Mouse (Mus musculus): ENCODE data around the gene BC005537. TPM values are rescaled to one million over a fixed set of nuclear protein-coding genes. Genes with fewer than 3 reads are reported as not detected.

The BC005537 gene
- 9.6 and 13.2 TPM in 2 replicates for polyA plus RNA-seq (2021; fragmentation: Nextera tagmentation)
- long read RNA-seq, experiment 1, full-length matches to known transcripts: 127 of 154 reads
- long read RNA-seq, experiment 1, partial matches to known transcripts: 16 of 154 reads
- long read RNA-seq, experiment 1, other reads (novel, unspliced or antisense): 11 of 154 reads
- long read RNA-seq, experiment 2, full-length matches to known transcripts: 27 of 63 reads
- long read RNA-seq, experiment 2, partial matches to known transcripts: 11 of 63 reads
- long read RNA-seq, experiment 2, other reads (novel, unspliced or antisense): 25 of 63 reads

DNA sequence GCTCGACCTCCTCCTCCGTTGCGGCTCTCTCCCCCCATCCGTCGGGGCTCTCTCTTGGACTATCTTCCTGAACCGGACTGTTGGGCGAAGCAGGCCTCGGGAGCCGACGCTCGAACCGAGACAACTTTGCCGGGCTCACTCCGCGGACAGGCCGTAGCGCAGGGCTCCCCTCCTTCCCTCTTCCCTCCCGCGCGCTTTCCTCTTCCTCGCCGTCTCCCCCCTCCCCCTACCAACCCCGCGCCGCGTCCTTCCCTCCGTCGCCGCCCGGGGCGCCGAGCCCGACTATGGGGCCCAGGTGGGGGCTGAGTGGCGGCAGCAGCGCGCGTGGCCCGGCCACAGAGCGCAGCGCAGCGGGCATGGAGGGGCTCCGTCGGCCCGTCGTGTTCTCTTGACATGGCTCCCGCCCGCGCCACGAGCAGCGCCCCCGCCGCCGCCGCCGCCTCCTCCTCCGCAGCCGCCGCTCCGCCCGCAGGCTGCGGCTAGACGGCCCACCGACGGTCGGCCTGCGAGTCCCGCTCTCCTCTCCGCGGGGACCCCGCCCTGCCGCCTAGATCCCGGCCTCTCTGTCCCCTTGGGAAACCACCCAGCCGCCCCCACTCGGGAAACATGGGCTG is at the start of gene BC005537:
BC005537 (plus strand) TSS at position 350 of the 614 bp plus-strand sequence.

DNA sequence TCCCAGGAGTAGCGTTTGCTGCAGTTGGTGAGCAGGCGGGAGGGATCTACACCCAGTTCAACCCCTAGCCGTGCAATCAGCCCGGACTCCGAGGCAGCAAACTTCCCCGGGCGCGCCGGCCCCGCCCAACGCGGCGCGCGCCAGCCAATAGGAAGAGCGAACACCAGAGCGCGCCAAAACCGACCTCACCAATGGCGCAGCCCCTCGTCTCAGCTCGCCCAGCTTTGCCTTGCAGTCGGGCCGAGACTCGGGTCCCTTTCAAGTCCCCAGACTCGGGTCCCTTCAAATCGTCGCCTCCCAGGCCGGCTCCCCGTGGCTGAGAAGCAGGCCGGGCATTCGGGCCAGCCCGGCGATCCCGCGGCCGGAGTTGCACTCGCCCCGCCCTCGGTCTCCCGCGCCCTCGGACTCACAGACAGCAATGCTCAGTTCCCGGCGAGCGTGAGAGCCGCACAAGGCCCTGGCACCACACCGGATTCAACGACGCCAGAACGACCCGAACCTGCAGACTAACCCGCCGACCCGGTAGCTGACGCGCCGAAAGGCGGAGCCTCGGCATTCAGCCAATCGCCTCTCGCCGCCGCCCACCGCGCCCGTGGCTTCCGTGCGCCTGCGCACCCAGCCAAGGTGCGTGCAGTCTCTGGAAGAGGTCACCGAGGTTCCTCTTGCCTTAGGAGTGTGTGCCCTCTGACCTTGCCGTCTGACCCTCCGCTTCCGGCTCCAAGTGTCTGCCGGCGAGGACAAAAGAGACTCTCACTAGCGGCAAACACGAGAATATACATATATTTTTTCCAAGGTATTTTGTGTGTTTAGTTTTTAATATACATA is 39.8 kb upstream of the BC005537 start, which contains the start of gene Gmnn:
Gmnn (minus strand) TSS at position 521 of the 825 bp plus-strand sequence.

DNA sequence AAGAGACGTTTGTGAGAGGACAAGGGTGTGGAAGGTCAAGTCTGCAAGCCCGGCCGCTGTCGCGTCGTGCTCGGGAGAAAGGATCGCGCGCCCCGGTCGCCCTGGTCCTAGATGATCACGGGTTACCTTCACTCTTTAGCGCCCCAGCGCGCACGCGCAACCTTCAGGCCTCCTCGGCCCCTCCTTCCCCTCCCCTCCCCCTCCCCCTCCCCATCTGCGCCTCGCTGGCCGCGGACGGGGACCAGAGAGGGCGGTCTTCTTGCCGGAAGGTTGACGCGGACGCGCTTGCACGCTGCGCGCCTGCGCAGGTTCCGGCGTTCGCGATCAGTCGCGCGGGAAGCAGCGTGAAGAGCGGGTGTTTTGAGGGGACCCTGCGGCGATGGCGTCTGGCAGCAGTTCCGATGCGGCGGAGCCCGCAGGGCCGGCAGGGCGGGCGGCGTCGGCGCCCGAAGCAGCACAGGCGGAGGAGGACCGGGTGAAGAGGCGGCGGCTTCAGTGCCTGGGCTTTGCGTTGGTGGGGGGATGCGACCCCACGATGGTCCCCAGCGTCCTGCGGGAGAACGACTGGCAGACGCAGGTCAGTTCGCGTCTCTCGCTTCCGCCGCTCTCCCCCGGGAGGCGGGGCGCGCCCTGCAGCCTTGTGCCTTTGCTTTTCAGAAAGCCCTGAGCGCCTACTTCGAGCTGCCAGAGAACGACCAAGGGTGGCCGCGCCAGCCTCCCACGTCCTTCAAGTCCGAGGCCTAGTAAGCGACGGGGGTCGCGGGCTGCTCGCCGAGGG is 30.1 kb downstream of the BC005537 start, which contains the start of the genes Acot13 and Tdp2:
Acot13 (minus strand) TSS at position 188 of the 778 bp plus-strand sequence.
Tdp2 (plus strand) TSS at position 327 of the 778 bp plus-strand sequence.

DNA sequence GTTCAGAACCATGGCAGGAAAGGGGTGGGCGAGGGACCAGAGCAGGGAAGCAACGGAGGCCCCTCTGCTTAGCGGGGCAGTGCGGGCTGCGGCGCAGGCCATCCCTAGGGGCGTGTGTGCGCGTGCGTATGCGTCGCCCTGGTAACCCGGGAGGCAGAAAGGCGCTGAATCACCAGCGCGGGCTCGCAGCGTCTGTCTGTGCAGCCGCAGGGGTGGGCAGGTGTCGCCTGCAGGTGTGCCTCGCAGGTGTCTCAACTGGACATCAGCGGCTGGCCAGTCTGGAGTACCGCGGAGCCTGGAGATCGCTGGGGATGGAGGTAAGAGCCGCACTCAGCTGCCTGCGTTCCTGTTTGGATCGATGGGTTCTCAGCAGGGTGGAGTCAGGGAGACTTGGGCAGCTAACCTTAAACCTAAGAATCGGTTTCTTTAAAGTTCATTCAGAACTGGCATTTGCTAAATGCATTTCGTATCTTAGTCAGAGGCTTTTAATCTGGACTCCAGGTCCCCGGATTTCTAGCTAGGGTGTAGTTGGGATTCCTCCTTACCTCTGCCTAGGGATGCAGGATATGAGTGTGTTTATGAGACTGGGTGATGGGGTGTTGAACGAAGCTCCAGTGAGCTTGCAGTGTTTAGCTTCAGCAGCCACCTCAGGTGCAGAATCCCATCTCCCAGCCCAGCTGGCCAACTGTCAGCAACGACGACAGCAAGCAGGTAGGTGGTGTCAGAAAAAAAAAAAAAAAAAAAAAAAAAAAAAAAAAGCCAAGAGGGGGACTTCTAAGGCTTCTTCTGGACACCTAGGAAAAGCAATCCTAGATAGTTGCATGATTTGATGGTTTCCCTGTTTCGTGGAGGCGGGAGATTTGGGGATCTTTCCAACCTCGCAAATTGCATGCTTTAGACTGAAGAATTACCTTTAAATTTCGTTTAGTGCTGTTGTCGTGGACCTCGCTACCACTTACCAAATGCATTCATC is 43.8 kb downstream of the BC005537 start, which contains the start of gene D130043K22Rik:
D130043K22Rik (plus strand) TSS at position 153 of the 973 bp plus-strand sequence.

Other genes starting within 250 kb of the BC005537 start
- 15.2 and 15.5 TPM in 2 replicates for gene Ripor2, start 219.5 kb upstream of the BC005537 start, polyA plus RNA-seq (2021; fragmentation: Nextera tagmentation)
- gene Armh2, start 60.4 kb upstream of the BC005537 start, polyA plus RNA-seq (2021; fragmentation: Nextera tagmentation): 0.40 TPM in 1 of 2 replicates, not detected in the other
- 11.3 and 15.8 TPM in 2 replicates for gene Gmnn, start 39.7 kb upstream of the BC005537 start, polyA plus RNA-seq (2021; fragmentation: Nextera tagmentation)
- 260 and 285 TPM in 2 replicates for gene Acot13, start 29.9 kb downstream of the BC005537 start, polyA plus RNA-seq (2021; fragmentation: Nextera tagmentation)
- 16.9 and 19.1 TPM in 2 replicates for gene Tdp2, start 30.0 kb downstream of the BC005537 start, polyA plus RNA-seq (2021; fragmentation: Nextera tagmentation)
- gene D130043K22Rik, start 43.5 kb downstream of the BC005537 start, polyA plus RNA-seq (2021; fragmentation: Nextera tagmentation): 6.8 and 8.4 TPM in 2 replicates
- 9.7 and 10.6 TPM in 2 replicates for gene Aldh5a1, start 136.0 kb downstream of the BC005537 start, polyA plus RNA-seq (2021; fragmentation: Nextera tagmentation)
- gene Gpld1, start 141.5 kb downstream of the BC005537 start, polyA plus RNA-seq (2021; fragmentation: Nextera tagmentation): 9.1 and 9.9 TPM in 2 replicates
- 8.4 and 19.6 TPM in 2 replicates for gene Mrs2, start 218.7 kb downstream of the BC005537 start, polyA plus RNA-seq (2021; fragmentation: Nextera tagmentation)